Mouse (Mus musculus) thymus, adult 2 months (tissue): ENCODE data around the gene Ppp1r32. TPM values are rescaled to one million over a fixed set of nuclear protein-coding genes. Genes with fewer than 3 reads are reported as not detected.

Experiments
- DNase-seq: peaks from one replicate; pipeline ENCODE4 v3.0.0; 2021
- H3K27ac ChIP-seq: fragments of 200-500 bp; 2 replicates; pipeline ENCODE4 v1.5.1; 2012; ENCODE audit warnings: low read length, control low read depth; ENCODE audit not compliant: control insufficient read depth, insufficient read depth
- H3K27me3 ChIP-seq: fragments of 200-500 bp; 2 replicates; pipeline ENCODE4 v1.6.1; 2012; ENCODE audit warnings: mild to moderate bottlenecking, low read length, moderate library complexity, mixed read lengths; ENCODE audit not compliant: control insufficient read depth, insufficient read depth
- H3K36me3 ChIP-seq: fragments of 200-500 bp; 2 replicates; pipeline ENCODE4 v1.6.1; 2012; ENCODE audit warnings: mild to moderate bottlenecking, low read length, moderate library complexity; ENCODE audit not compliant: control insufficient read depth, insufficient read depth
- H3K4me1 ChIP-seq: fragments of 200-500 bp; replicated peaks from 2 replicates; pipeline ENCODE4 v1.6.1; 2012; ENCODE audit warnings: low read length; ENCODE audit not compliant: control insufficient read depth, insufficient read depth
- H3K4me3 ChIP-seq: fragments of 200-500 bp; 2 replicates; pipeline ENCODE4 v1.5.1; 2012; ENCODE audit warnings: mild to moderate bottlenecking, low read length, control low read depth, moderate library complexity; ENCODE audit not compliant: control insufficient read depth, insufficient read depth
- CTCF ChIP-seq: fragments of 200-500 bp; IDR thresholded peaks from 2 replicates; pipeline ENCODE4 v1.5.1; 2012; ENCODE audit warnings: mild to moderate bottlenecking, control low read depth, low read length, moderate library complexity, borderline replicate concordance; ENCODE audit not compliant: control insufficient read depth, poor library complexity, insufficient read depth; ENCODE audit errors: extremely low read depth
- POLR2A ChIP-seq: fragments of 200-500 bp; IDR thresholded peaks from 2 replicates; pipeline ENCODE4 v1.6.1; 2012; ENCODE audit warnings: mild to moderate bottlenecking, low read length, control low read depth, moderate library complexity; ENCODE audit not compliant: control insufficient read depth, poor library complexity, insufficient read depth; ENCODE audit errors: extremely low read depth
- WGBS: fragments of 180-500 bp; shearing (Covaris S2); methylation state at CpG from one replicate; pipeline ENCODE4 v1.1.7; 2018; 5-methylcytosine and 5-hydroxymethylcytosine counted together
- polyA plus RNA-seq: library from polyadenylated mRNA; depleted of rRNA; stranded (reverse); fragments of >200 nt; gene quantifications from 2 replicates; pipeline ENCODE4 v1.2.3, GENCODE M21; 2012

Gene Ppp1r32
- polyA plus RNA-seq, 1 experiment = 2.0 TPM

DNA sequence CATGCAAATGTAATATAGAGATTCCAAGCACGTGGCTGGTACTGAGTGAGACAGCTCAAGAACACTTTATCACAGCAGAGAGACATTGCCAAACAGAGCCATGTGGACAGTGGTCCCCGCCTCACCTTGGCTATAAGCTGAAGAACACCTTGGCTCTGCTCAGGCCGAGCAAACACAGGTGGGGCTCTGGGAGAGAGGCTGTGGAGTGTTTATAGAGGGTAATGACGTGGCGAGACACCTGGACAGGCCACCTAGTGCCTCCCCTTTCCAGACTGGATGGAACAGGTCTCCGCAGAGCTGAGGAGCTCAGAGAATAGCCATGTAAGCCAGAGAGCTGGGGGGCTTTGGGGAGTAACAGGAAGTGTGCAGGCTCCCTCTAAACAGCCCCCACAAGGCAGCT lies 47.8 kb downstream of the Ppp1r32 start:
- Histone ChIP-seq H3K36me3 (no peaks in the 10 kb centered on the region), H3K27ac (no peak overlapping the region), H3K4me1 (no peaks in the 10 kb centered on the region), H3K27me3 (no peaks in the 10 kb centered on the region), H3K4me3 (no peak overlapping the region)
- no peak for DNase-seq
- 80% methylated on average over 6 of the region's 6 CpGs for WGBS
- TF ChIP-seq CTCF (no peak), POLR2A (no peak)

GRCm38 (mm10) chr19:10433879-10434540 lies 48.7 kb downstream of the Ppp1r32 start:
- H3K27me3 ChIP-seq = no peaks in the 10 kb centered on the region

GRCm38 (mm10) chr19:10433225-10433624 lies 49.5 kb downstream of the Ppp1r32 start:
- H3K27me3 ChIP-seq = no peaks in the 10 kb centered on the region
- no peak overlapping the region for H3K27ac ChIP-seq
- no peak for DNase-seq
- 82% methylated on average over 7 of the region's 7 CpGs for WGBS
- TF ChIP-seq POLR2A (no peak), CTCF (no peak)
- H3K4me3 ChIP-seq = no peak overlapping the region
- no peaks in the 10 kb centered on the region for H3K36me3 ChIP-seq
- H3K4me1 ChIP-seq = no peaks in the 10 kb centered on the region

More at GRCm38 (mm10) chr19:10433879-10434540, 48.7 kb downstream of the Ppp1r32 start:
- no peak for TF ChIP-seq CTCF
- no peak for TF ChIP-seq POLR2A
- Histone ChIP-seq H3K4me1 (no peaks in the 10 kb centered on the region), H3K4me3 (no peak overlapping the region), H3K36me3 (no peaks in the 10 kb centered on the region), H3K27ac (no peak overlapping the region)
- DNase-seq = no peak
- WGBS = 81% methylated on average over 9 of the region's 9 CpGs

- Histone ChIP-seq H3K27ac (no peak overlapping the region), H3K36me3 (no peaks in the 10 kb centered on the region), H3K4me1 (no peaks in the 10 kb centered on the region), H3K4me3 (no peak overlapping the region), H3K27me3 (no peaks in the 10 kb centered on the region)
- TF ChIP-seq POLR2A (no peak), CTCF (no peak)
- DNase-seq = no peak
- 75% methylated on average over 4 of the region's 4 CpGs for WGBS
Observed at GRCm38 (mm10) chr19:10431841-10432240, 50.9 kb downstream of the Ppp1r32 start.

DNA sequence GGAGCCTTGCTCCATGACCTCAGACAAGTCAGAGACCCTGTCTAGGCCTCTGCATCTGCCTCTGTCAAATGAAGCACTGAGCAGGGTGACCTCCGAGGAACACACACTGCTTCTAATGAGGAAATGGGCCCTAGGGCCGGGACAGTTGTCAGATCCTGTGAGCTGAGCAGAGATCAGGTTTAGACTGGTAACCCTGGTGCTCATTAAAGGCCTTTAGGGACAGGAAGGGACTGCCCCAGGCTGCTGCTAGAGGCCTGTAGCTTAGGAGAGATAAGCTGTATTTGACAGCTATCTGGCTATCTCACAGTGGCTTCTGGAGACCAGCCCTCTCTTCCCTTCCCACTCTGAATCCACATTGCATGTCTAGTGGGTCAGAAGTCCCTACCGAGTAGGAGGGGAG lies 51.3 kb downstream of the Ppp1r32 start:
- WGBS = 52% methylated on average over 3 of the region's 3 CpGs
- no peak overlapping the region for H3K27ac ChIP-seq
- DNase-seq = no peak
- TF ChIP-seq POLR2A (no peak), CTCF (no peak)
- no peaks in the 10 kb centered on the region for H3K27me3 ChIP-seq
- no peak overlapping the region for H3K4me3 ChIP-seq
- no peaks in the 10 kb centered on the region for H3K4me1 ChIP-seq
- no peaks in the 10 kb centered on the region for H3K36me3 ChIP-seq

DNA sequence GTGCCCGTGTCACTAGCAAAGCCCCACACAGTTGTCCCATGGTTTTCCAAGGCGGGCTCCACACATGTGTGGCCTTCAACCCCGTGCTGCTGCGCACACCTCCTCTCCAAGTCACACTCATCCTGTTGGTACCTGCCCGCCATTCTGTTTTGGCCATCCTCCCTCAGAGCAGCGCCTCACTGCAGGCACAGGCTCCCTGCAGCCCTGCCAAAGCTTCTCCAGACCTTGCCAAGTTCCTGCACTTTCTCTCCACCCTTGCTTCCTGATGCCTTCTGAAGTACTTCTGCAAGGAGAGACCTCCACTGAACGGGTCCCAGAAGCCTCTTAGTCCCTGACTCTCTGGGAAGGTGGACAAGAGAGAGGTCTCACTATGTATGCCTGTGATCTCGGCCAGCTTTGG lies 53.4 kb downstream of the Ppp1r32 start:
- Histone ChIP-seq H3K4me1 (no peaks in the 10 kb centered on the region), H3K27ac (no peak overlapping the region)

More for the DNA sequence above, 53.4 kb downstream of the Ppp1r32 start:
- Histone ChIP-seq H3K27me3 (no peaks in the 10 kb centered on the region), H3K4me3 (no peak overlapping the region), H3K36me3 (no peaks in the 10 kb centered on the region)
- WGBS = 79% methylated on average over 8 of the region's 8 CpGs
- no peak for DNase-seq
- no peak for TF ChIP-seq CTCF
- no peak for TF ChIP-seq POLR2A
